Mouse (Mus musculus) kidney, adult 2 months (tissue): ENCODE results near the gene Scd4. TPM values are rescaled to one million over a fixed set of nuclear protein-coding genes. Genes with fewer than 3 reads are reported as not detected.

ENCODE experiments used
- DNase-seq: peaks from one replicate; pipeline ENCODE4 v3.0.0; 2021
- H3K27ac ChIP-seq: fragments of 200-500 bp; 2 replicates; pipeline ENCODE4 v1.5.1; 2012; ENCODE audit warnings: low read depth, low read length, control low read depth, inconsistent platforms; ENCODE audit not compliant: insufficient read depth
- H3K27me3 ChIP-seq: fragments of 200-500 bp; replicated peaks from 2 replicates; pipeline ENCODE4 v1.6.1; 2012; ENCODE audit warnings: mild to moderate bottlenecking, moderate library complexity, low read length, inconsistent platforms; ENCODE audit not compliant: control insufficient read depth, insufficient read depth
- H3K36me3 ChIP-seq: fragments of 200-500 bp; 2 replicates; pipeline ENCODE4 v1.6.1; 2012; ENCODE audit warnings: mild to moderate bottlenecking, moderate library complexity, low read length, inconsistent platforms; ENCODE audit not compliant: control insufficient read depth, insufficient read depth
- H3K4me1 ChIP-seq: fragments of 200-500 bp; 2 replicates; pipeline ENCODE4 v1.6.1; 2011; ENCODE audit warnings: low read length; ENCODE audit not compliant: control insufficient read depth, insufficient read depth
- H3K4me3 ChIP-seq: fragments of 200-500 bp; 2 replicates; pipeline ENCODE4 v1.5.1; 2011; ENCODE audit warnings: mild to moderate bottlenecking, low read depth, low read length, control low read depth; ENCODE audit not compliant: insufficient read depth
- CTCF ChIP-seq: fragments of 200-500 bp; conservative IDR thresholded peaks from 2 replicates; pipeline ENCODE4 v1.5.1; 2011; ENCODE audit warnings: low read depth, mild to moderate bottlenecking, control low read depth, low read length, moderate library complexity, mixed read lengths; ENCODE audit not compliant: insufficient read depth, insufficient read length
- POLR2A ChIP-seq: fragments of 200-500 bp; IDR thresholded peaks from one replicate; pipeline ENCODE4 v1.6.1; 2011; ENCODE audit warnings: low read depth, low read length, control low read depth
- WGBS: fragments of 180-500 bp; shearing (Covaris S2); methylation state at CpG from one replicate; pipeline ENCODE4 v1.1.7; 2018; 5-methylcytosine and 5-hydroxymethylcytosine counted together
- polyA plus RNA-seq: library from polyadenylated mRNA; depleted of rRNA; stranded (reverse); fragments of >200 nt; gene quantifications from 2 replicates; pipeline ENCODE4 v1.2.3, GENCODE M21; 2012; rRNA removed

Gene Scd4
- polyA plus RNA-seq, 1 experiment = 0.23 TPM

DNA sequence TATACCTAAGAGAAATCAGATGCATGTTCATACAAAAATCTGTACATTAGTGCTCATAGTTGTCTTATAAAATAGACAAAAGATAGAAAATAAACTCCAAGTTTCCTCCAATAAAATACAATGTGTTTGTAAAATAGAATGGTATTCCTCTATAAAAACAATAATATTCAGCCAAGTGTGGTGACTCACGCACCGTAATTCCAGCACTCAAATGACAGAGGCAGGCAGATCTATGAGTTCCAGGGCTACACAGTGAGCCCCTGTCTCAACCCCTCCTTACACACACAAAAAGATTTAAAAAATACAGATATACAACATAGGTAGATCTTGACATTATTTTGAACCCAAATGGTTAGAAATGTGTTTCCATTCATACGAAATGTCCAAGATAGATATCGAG, 59.0 kb downstream of the Scd4 start:
- Histone ChIP-seq H3K4me3 (no peak overlapping the region), H3K27me3 (no peaks in the 10 kb centered on the region), H3K27ac (no peak overlapping the region), H3K36me3 (no peaks in the 10 kb centered on the region), H3K4me1 (peaks cover 9% of the 10 kb centered on the region; the same call in 1 of the 2 replicates)
- 83% methylated on average over 4 of the region's 4 CpGs for WGBS
- no peak for DNase-seq
- TF ChIP-seq POLR2A (no peak), CTCF (no peak)

- no peaks in the 10 kb centered on the region for H3K36me3 ChIP-seq
- DNase-seq = no peak
- H3K4me3 ChIP-seq = no peak overlapping the region
- H3K27ac ChIP-seq = no peak overlapping the region
- 90% methylated on average over 5 of the region's 5 CpGs for WGBS
- no peaks in the 10 kb centered on the region for H3K27me3 ChIP-seq
- no peak for TF ChIP-seq POLR2A
- no peak for TF ChIP-seq CTCF
- peaks cover 9% of the 10 kb centered on the region; the same call in 1 of the 2 replicates for H3K4me1 ChIP-seq
These were observed 59.6 kb downstream of the Scd4 start for GRCm38 (mm10) chr19:44392339-44393009.

- 84% methylated on average over 5 of the region's 5 CpGs for WGBS
- DNase-seq = no peak
- Histone ChIP-seq H3K36me3 (no peaks in the 10 kb centered on the region), H3K27me3 (no peaks in the 10 kb centered on the region), H3K27ac (no peak overlapping the region), H3K4me1 (peaks cover under 1% of the 10 kb centered on the region; the same call in 1 of the 2 replicates), H3K4me3 (no peak overlapping the region)
- TF ChIP-seq POLR2A (no peak), CTCF (no peak)
These were observed 61.1 kb downstream of the Scd4 start for GRCm38 (mm10) chr19:44393962-44394422.

DNA sequence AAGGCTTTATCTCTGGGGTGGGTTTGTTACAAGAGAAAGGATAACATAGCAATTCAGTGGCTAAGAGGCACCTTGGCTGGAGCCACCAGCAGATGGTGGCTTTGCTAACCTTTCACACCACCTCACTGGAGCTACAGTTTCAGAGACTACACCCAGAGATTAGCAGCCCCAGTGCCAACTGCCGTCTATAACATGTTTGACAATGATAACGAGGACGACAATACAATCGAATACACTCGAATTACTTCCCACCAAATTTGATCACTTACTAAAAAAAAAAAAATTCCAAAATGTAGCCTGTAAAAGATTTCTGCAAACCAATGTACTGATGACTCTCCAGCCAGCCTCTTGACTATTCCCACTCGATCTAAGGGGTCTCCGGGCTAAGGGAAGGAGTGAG, 62.1 kb downstream of the Scd4 start:
- no peak for DNase-seq
- Histone ChIP-seq H3K4me3 (no peak overlapping the region), H3K4me1 (no peaks in the 10 kb centered on the region), H3K27ac (no peak overlapping the region), H3K36me3 (no peaks in the 10 kb centered on the region), H3K27me3 (no peaks in the 10 kb centered on the region)
- WGBS = 85% methylated on average over 7 of the region's 7 CpGs
- TF ChIP-seq POLR2A (no peak), CTCF (no peak)

Other genes starting within 250 kb of the Scd4 start
- 28.9 and 34.4 TPM in 2 replicates for gene Chuk, start 225.6 kb upstream of the Scd4 start, polyA plus RNA-seq
- 7.9 and 9.9 TPM in 2 replicates for gene Cwf19l1, start 197.2 kb upstream of the Scd4 start, polyA plus RNA-seq
- gene Bloc1s2, start 186.6 kb upstream of the Scd4 start, polyA plus RNA-seq = 19.7 and 28.1 TPM in 2 replicates
- 0.02 TPM in 1 of 2 replicates, not detected in the other for gene Pkd2l1, start 140.7 kb upstream of the Scd4 start, polyA plus RNA-seq
- 0.13 and 0.20 TPM in 2 replicates for gene Scd3, start 129.8 kb upstream of the Scd4 start, polyA plus RNA-seq
- gene Scd2, start 39.4 kb upstream of the Scd4 start, polyA plus RNA-seq = 61.3 and 63.9 TPM in 2 replicates
- gene Scd1, start 74.8 kb downstream of the Scd4 start, polyA plus RNA-seq = 3,910 and 4,173 TPM in 2 replicates
- gene Wnt8b, start 160.4 kb downstream of the Scd4 start, polyA plus RNA-seq = 0.11 and 0.14 TPM in 2 replicates
- gene Sec31b, start 212.8 kb downstream of the Scd4 start, polyA plus RNA-seq = 5.3 and 6.8 TPM in 2 replicates
- gene Gm20538, start 219.7 kb downstream of the Scd4 start, polyA plus RNA-seq = not detected in 2 replicates
- 1,573 and 1,885 TPM in 2 replicates for gene Ndufb8, start 222.3 kb downstream of the Scd4 start, polyA plus RNA-seq
- 16.4 and 17.0 TPM in 2 replicates for gene Hif1an, start 229.8 kb downstream of the Scd4 start, polyA plus RNA-seq